Mouse (Mus musculus): ENCODE data around the gene Kiz. TPM values are rescaled to one million over a fixed set of nuclear protein-coding genes. Genes with fewer than 3 reads are reported as not detected.

Kiz gene
- polyA plus RNA-seq, 1 experiment from 2014 or later = 32.9 TPM

- Histone ChIP-seq H3K4me2 (ENCODE audit: low read depth, low read length) (no peak overlapping the region), H3K9ac (ENCODE audit: low read length) (no peak overlapping the region), H3K4me1 (ENCODE audit: control insufficient read depth, insufficient read depth, low read length) (peaks cover 7% of the 10 kb centered on the region), H3K36me3 (ENCODE audit: control insufficient read depth, insufficient read depth) (no peaks in the 10 kb centered on the region), H3K4me3 (ENCODE audit: low read length) (no peak overlapping the region), H3K9me3 (replicated peaks; ENCODE audit: control insufficient read depth, low read length) (no peaks in the 10 kb centered on the region), H3K27ac (ENCODE audit: low read length) (no peak overlapping the region), H3K27me3 (ENCODE audit: control insufficient read depth, insufficient read depth, low read length) (no peaks in the 10 kb centered on the region)
- 74% methylated on average over 2 of the region's 2 CpGs for WGBS
- no peak for ATAC-seq (replicated peaks; ENCODE audit: extremely low read depth, insufficient read depth, low FRiP score)
These were observed 151.6 kb downstream of the Kiz start for GRCm38 (mm10) chr2:147007265-147007664.

GRCm38 (mm10) chr2:147009084-147009483, 153.4 kb downstream of the Kiz start:
- Histone ChIP-seq H3K4me3 (ENCODE audit: low read length) (no peak overlapping the region), H3K4me2 (ENCODE audit: low read depth, low read length) (no peak overlapping the region), H3K36me3 (ENCODE audit: control insufficient read depth, insufficient read depth) (no peaks in the 10 kb centered on the region), H3K4me1 (ENCODE audit: control insufficient read depth, insufficient read depth, low read length) (peaks cover 8% of the 10 kb centered on the region), H3K9me3 (replicated peaks; ENCODE audit: control insufficient read depth, low read length) (no peaks in the 10 kb centered on the region), H3K9ac (ENCODE audit: low read length) (no peak overlapping the region), H3K27me3 (ENCODE audit: control insufficient read depth, insufficient read depth, low read length) (no peaks in the 10 kb centered on the region), H3K27ac (ENCODE audit: low read length) (no peak overlapping the region)
- no peak for ATAC-seq (replicated peaks; ENCODE audit: extremely low read depth, insufficient read depth, low FRiP score)

- WGBS = 84% methylated on average over 4 of the region's 4 CpGs
These were observed 154.5 kb downstream of the Kiz start for GRCm38 (mm10) chr2:147010141-147010540.

GRCm38 (mm10) chr2:147010952-147011351, 155.3 kb downstream of the Kiz start:
- no peak overlapping the region for H3K4me2 ChIP-seq (ENCODE audit: low read depth, low read length)
- no peak overlapping the region for H3K9ac ChIP-seq (ENCODE audit: low read length)
- no peak overlapping the region for H3K4me3 ChIP-seq (ENCODE audit: low read length)
- ATAC-seq (replicated peaks; ENCODE audit: extremely low read depth, insufficient read depth, low FRiP score) = no peak
- H3K9me3 ChIP-seq (replicated peaks; ENCODE audit: control insufficient read depth, low read length) = no peaks in the 10 kb centered on the region
- peaks cover 16% of the 10 kb centered on the region for H3K4me1 ChIP-seq (ENCODE audit: control insufficient read depth, insufficient read depth, low read length)
- 92% methylated on average over 9 of the region's 9 CpGs for WGBS
- no peaks in the 10 kb centered on the region for H3K27me3 ChIP-seq (ENCODE audit: control insufficient read depth, insufficient read depth, low read length)
- H3K27ac ChIP-seq (ENCODE audit: low read length) = no peak overlapping the region
- H3K36me3 ChIP-seq (ENCODE audit: control insufficient read depth, insufficient read depth) = no peaks in the 10 kb centered on the region

More at GRCm38 (mm10) chr2:147010141-147010540, 154.5 kb downstream of the Kiz start:
- Histone ChIP-seq H3K4me1 (ENCODE audit: control insufficient read depth, insufficient read depth, low read length) (peaks cover 14% of the 10 kb centered on the region), H3K9ac (ENCODE audit: low read length) (no peak overlapping the region), H3K27me3 (ENCODE audit: control insufficient read depth, insufficient read depth, low read length) (no peaks in the 10 kb centered on the region), H3K36me3 (ENCODE audit: control insufficient read depth, insufficient read depth) (no peaks in the 10 kb centered on the region), H3K4me2 (ENCODE audit: low read depth, low read length) (no peak overlapping the region), H3K9me3 (replicated peaks; ENCODE audit: control insufficient read depth, low read length) (no peaks in the 10 kb centered on the region), H3K27ac (ENCODE audit: low read length) (no peak overlapping the region), H3K4me3 (ENCODE audit: low read length) (no peak overlapping the region)
- no peak for ATAC-seq (replicated peaks; ENCODE audit: extremely low read depth, insufficient read depth, low FRiP score)

- 66% methylated on average over 3 of the region's 3 CpGs for whole genome bisulfite sequencing
- ATAC-seq (replicated peaks; ENCODE audit: extremely low read depth, insufficient read depth, low FRiP score) = no peak
- H3K4me1 ChIP-seq (ENCODE audit: control insufficient read depth, insufficient read depth, low read length) = peaks cover 16% of the 10 kb centered on the region
- peak overlapping the region; percentile 98 for H3K4me3 ChIP-seq (ENCODE audit: low read length)
- H3K9me3 ChIP-seq (replicated peaks; ENCODE audit: control insufficient read depth, low read length) = no peaks in the 10 kb centered on the region
- no peaks in the 10 kb centered on the region for H3K27me3 ChIP-seq (ENCODE audit: control insufficient read depth, insufficient read depth, low read length)
- peak overlapping the region; percentile 91 for H3K9ac ChIP-seq (ENCODE audit: low read length)
- peak overlapping the region; percentile 99 for H3K27ac ChIP-seq (ENCODE audit: low read length)
- H3K4me2 ChIP-seq (ENCODE audit: low read depth, low read length) = peak overlapping the region; percentile 83
- H3K36me3 ChIP-seq (ENCODE audit: control insufficient read depth, insufficient read depth) = no peaks in the 10 kb centered on the region
These were observed 155.9 kb downstream of the Kiz start for GRCm38 (mm10) chr2:147011474-147012140.

- Histone ChIP-seq H3K9ac (ENCODE audit: low read length) (peak overlapping the region; percentile 91), H3K4me3 (ENCODE audit: low read length) (peak overlapping the region; percentile 98), H3K27ac (ENCODE audit: low read length) (peak overlapping the region; percentile 99), H3K27me3 (ENCODE audit: control insufficient read depth, insufficient read depth, low read length) (no peaks in the 10 kb centered on the region), H3K4me1 (ENCODE audit: control insufficient read depth, insufficient read depth, low read length) (peaks cover 16% of the 10 kb centered on the region), H3K36me3 (ENCODE audit: control insufficient read depth, insufficient read depth) (no peaks in the 10 kb centered on the region), H3K9me3 (replicated peaks; ENCODE audit: control insufficient read depth, low read length) (no peaks in the 10 kb centered on the region), H3K4me2 (ENCODE audit: low read depth, low read length) (peak overlapping the region; percentile 83)
- WGBS = 37% methylated on average over 7 of the region's 7 CpGs
- no peak for ATAC-seq (replicated peaks; ENCODE audit: extremely low read depth, insufficient read depth, low FRiP score)
These were observed 156.5 kb downstream of the Kiz start for GRCm38 (mm10) chr2:147012141-147012622.

GRCm38 (mm10) chr2:147012623-147013184, 157.0 kb downstream of the Kiz start, which contains the start of gene Xrn2:
TSS of gene Xrn2 (plus strand) at chr2:147012996.
- Histone ChIP-seq H3K4me3 (ENCODE audit: low read length) (peak within 1 kb of the TSS; percentile 98), H3K9ac (ENCODE audit: low read length) (peak within 1 kb of the TSS; percentile 91), H3K4me1 (ENCODE audit: control insufficient read depth, insufficient read depth, low read length) (peaks cover 16% of the 10 kb centered on the region), H3K9me3 (replicated peaks; ENCODE audit: control insufficient read depth, low read length) (no peaks in the 10 kb centered on the region), H3K27me3 (ENCODE audit: control insufficient read depth, insufficient read depth, low read length) (no peaks in the 10 kb centered on the region), H3K27ac (ENCODE audit: low read length) (peak within 1 kb of the TSS; percentile 99), H3K4me2 (ENCODE audit: low read depth, low read length) (peak within 1 kb of the TSS; percentile 83), H3K36me3 (ENCODE audit: control insufficient read depth, insufficient read depth) (no peaks in the 10 kb centered on the region)
- peak; percentile 92 for ATAC-seq (replicated peaks; ENCODE audit: extremely low read depth, insufficient read depth, low FRiP score)
- WGBS = under 1% methylated on average over 37 of the region's 37 CpGs

GRCm38 (mm10) chr2:147013194-147013969, 157.7 kb downstream of the Kiz start:
- peak overlapping the region; percentile 83 for H3K4me2 ChIP-seq (ENCODE audit: low read depth, low read length)
- WGBS = under 1% methylated on average over 57 of the region's 59 CpGs
- H3K9ac ChIP-seq (ENCODE audit: low read length) = peak overlapping the region; percentile 91
- H3K27me3 ChIP-seq (ENCODE audit: control insufficient read depth, insufficient read depth, low read length) = no peaks in the 10 kb centered on the region
- peaks cover 16% of the 10 kb centered on the region for H3K4me1 ChIP-seq (ENCODE audit: control insufficient read depth, insufficient read depth, low read length)
- H3K27ac ChIP-seq (ENCODE audit: low read length) = peak overlapping the region; percentile 99
- H3K36me3 ChIP-seq (ENCODE audit: control insufficient read depth, insufficient read depth) = no peaks in the 10 kb centered on the region
- peak overlapping the region; percentile 98 for H3K4me3 ChIP-seq (ENCODE audit: low read length)
- ATAC-seq (replicated peaks; ENCODE audit: extremely low read depth, insufficient read depth, low FRiP score) = peak; percentile 87
- H3K9me3 ChIP-seq (replicated peaks; ENCODE audit: control insufficient read depth, low read length) = no peaks in the 10 kb centered on the region
